Mouse (Mus musculus) small intestine, adult 2 months (tissue): ENCODE data around the gene Rtn4ip1. TPM values are rescaled to one million over a fixed set of nuclear protein-coding genes. Genes with fewer than 3 reads are reported as not detected.

ENCODE experiments used
- H3K27ac ChIP-seq: fragments of 200-500 bp; 2 replicates; pipeline ENCODE4 v1.5.1; 2012; ENCODE audit warnings: low read depth, low read length, control low read depth, inconsistent platforms; ENCODE audit not compliant: insufficient read depth
- H3K27me3 ChIP-seq: fragments of 200-500 bp; 2 replicates; pipeline ENCODE4 v1.6.1; 2012; ENCODE audit warnings: mild to moderate bottlenecking, moderate library complexity, low read length, inconsistent platforms; ENCODE audit not compliant: control insufficient read depth, insufficient read depth
- H3K36me3 ChIP-seq: fragments of 200-500 bp; 2 replicates; pipeline ENCODE4 v1.6.1; 2012; ENCODE audit warnings: mild to moderate bottlenecking, low read length, control low read depth, inconsistent platforms; ENCODE audit not compliant: control insufficient read depth, insufficient read depth
- H3K4me1 ChIP-seq: fragments of 200-500 bp; 2 replicates; pipeline ENCODE4 v1.6.1; 2012; ENCODE audit warnings: low read length, inconsistent platforms, mixed read lengths; ENCODE audit not compliant: control insufficient read depth, insufficient read depth, insufficient read length
- H3K4me3 ChIP-seq: fragments of 200-500 bp; 2 replicates; pipeline ENCODE4 v1.5.1; 2012; ENCODE audit warnings: low read depth, mild to moderate bottlenecking, control low read depth, inconsistent platforms, low read length, moderate library complexity
- CTCF ChIP-seq: fragments of 200-500 bp; IDR thresholded peaks from 2 replicates; pipeline ENCODE4 v1.5.1; 2012; ENCODE audit warnings: low read depth, mild to moderate bottlenecking, control low read depth, inconsistent platforms, low read length, moderate library complexity, mixed read lengths; ENCODE audit not compliant: insufficient replicate concordance, insufficient read length; ENCODE audit errors: extremely low read depth
- POLR2A ChIP-seq: fragments of 200-500 bp; IDR thresholded peaks from 2 replicates; pipeline ENCODE4 v1.6.1; 2012; ENCODE audit warnings: low read depth, mild to moderate bottlenecking, control low read depth, inconsistent platforms, low read length, moderate library complexity
- WGBS: fragments of 180-500 bp; shearing (Covaris S2); methylation state at CpG from one replicate; pipeline ENCODE4 v1.1.7; 2018; 5-methylcytosine and 5-hydroxymethylcytosine counted together
- polyA plus RNA-seq: library from polyadenylated mRNA; depleted of rRNA; stranded (reverse); fragments of >200 nt; gene quantifications from 2 replicates; pipeline ENCODE4 v1.2.3, GENCODE M21; 2012

Rtn4ip1 gene
- polyA plus RNA-seq, 1 experiment: 5.1 TPM

DNA sequence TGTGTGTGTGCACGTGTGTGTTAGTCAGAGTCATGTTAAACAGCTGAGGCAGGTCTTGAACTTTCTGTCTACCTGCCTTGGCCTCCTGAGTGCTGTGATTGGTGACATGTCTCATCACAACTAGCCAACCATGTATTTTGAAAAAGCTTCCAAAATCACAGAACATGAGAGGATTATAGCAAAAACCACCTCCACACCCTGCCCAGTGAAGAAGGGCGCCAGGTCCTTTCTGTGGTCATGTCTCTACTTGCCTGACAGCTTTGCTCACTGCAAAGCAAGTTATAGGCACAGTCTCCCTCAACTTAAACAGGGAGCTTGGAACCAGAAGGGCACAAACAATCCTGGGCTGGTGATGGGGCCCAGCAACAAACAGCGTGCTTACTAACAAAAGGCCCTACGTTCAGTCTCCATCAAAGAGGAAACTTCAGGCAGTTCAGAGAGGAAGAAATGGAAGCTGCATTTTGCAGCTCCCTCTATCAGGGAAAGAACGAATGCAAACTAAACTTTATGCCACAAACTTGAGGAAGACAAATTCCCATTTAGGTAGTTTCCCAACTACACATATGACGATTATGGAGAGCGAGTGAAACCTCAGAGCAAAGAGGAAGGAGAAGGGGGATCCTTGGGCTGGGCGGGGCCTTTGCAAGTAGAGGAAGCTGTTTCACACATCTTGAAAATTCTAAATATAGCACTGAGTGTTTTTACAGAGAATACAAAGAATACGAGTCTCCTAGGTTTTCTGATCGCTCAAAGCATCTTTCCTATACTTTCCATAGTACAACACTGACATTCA, 94.4 kb downstream of the Rtn4ip1 start:
- 0 out of 2 replicates have a peak overlapping the region, but pooled peaks have one; percentile 24 for H3K27ac ChIP-seq
- H3K36me3 ChIP-seq: peaks cover 40% of the 10 kb centered on the region
- H3K4me1 ChIP-seq: peaks cover 4% of the 10 kb centered on the region; the same call in 1 of the 2 replicates
- no peak overlapping the region for H3K4me3 ChIP-seq
- WGBS: 76% methylated on average over 10 of the region's 10 CpGs
- no peaks in the 10 kb centered on the region for H3K27me3 ChIP-seq
- TF ChIP-seq POLR2A (no peak), CTCF (no peak)

DNA sequence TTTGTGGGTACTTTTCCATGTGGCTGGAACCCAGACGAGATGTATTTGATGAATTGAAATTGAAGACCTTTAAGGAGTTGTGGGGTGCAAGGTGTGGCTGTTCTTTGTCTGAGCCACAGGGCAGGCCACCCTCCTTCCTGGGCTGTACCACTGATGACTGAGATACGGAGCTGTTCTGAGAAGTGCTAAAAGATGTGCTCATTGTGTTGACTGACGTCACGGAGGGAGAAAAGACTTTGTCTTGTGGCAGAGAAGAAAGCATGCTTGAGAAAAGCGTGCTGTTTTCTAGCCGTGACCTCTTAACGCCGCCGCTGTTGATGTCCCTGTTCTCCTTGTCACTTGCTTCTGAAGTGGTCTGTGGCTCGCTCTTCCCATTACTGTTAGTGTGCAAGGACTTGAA, 95.7 kb downstream of the Rtn4ip1 start:
- H3K27me3 ChIP-seq: no peaks in the 10 kb centered on the region
- TF ChIP-seq CTCF (no peak), POLR2A (no peak)
- H3K4me1 ChIP-seq: peaks cover 4% of the 10 kb centered on the region; the same call in 1 of the 2 replicates
- 88% methylated on average over 10 of the region's 10 CpGs for WGBS
- peaks cover 29% of the 10 kb centered on the region for H3K36me3 ChIP-seq
- no peak overlapping the region for H3K27ac ChIP-seq
- no peak overlapping the region for H3K4me3 ChIP-seq

DNA sequence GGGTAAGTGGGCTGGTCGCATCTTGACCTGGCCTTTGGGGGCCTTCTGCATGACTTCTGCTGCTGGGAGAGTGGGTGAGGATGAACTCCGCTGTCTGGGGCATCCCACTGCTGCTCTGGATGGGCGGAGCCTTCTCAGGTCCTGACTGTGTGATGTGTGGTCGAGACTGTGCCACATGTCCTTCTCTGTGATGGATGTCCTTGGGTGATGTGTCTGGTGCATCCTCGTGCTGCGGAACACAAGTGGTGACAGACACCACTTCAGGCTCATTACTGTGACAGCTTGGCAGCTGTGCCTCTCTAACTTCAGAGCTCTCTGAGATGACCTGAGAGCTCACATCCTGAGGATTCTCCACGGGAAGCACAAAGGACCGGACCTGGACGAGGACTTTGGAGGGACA, 96.4 kb downstream of the Rtn4ip1 start:
- WGBS: 83% methylated on average over 9 of the region's 9 CpGs
- peaks cover 4% of the 10 kb centered on the region; the same call in 1 of the 2 replicates for H3K4me1 ChIP-seq
- no peak overlapping the region for H3K27ac ChIP-seq
- peaks cover 26% of the 10 kb centered on the region for H3K36me3 ChIP-seq
- TF ChIP-seq CTCF (no peak), POLR2A (no peak)
- H3K27me3 ChIP-seq: no peaks in the 10 kb centered on the region
- no peak overlapping the region for H3K4me3 ChIP-seq

DNA sequence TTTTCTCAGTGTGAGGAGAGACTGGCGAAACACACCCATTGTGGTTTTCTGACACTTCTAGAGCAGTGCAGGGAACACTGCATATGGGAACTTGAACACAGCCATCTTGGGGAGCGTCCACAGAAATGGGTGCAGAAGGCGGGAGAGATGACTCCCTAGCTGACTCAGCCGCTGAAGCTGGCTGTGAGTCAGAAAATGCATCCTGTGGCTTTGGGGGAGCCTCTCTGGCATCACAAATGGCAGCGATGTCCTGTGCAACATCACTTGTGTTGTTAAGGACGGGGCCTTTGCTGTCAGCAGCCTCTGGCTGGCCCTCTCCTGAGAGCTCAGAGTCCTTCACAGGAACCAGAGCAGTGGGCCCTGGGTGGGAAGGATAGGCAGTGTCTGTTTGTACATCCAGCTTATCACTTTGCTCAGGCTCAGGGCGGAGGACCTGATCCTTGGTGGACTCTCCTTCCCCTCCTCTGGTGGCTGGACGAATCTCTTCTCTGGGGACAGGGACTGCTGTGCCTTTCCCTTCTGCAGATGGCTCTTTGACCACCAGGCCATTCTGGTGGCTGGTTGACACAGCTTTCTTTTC, 97.0 kb downstream of the Rtn4ip1 start:
- Histone ChIP-seq H3K36me3 (peaks cover 23% of the 10 kb centered on the region), H3K27me3 (no peaks in the 10 kb centered on the region), H3K27ac (no peak overlapping the region), H3K4me1 (peaks cover 4% of the 10 kb centered on the region; the same call in 1 of the 2 replicates), H3K4me3 (no peak overlapping the region)
- TF ChIP-seq CTCF (no peak), POLR2A (no peak)
- WGBS: 91% methylated on average over 8 of the region's 8 CpGs

DNA sequence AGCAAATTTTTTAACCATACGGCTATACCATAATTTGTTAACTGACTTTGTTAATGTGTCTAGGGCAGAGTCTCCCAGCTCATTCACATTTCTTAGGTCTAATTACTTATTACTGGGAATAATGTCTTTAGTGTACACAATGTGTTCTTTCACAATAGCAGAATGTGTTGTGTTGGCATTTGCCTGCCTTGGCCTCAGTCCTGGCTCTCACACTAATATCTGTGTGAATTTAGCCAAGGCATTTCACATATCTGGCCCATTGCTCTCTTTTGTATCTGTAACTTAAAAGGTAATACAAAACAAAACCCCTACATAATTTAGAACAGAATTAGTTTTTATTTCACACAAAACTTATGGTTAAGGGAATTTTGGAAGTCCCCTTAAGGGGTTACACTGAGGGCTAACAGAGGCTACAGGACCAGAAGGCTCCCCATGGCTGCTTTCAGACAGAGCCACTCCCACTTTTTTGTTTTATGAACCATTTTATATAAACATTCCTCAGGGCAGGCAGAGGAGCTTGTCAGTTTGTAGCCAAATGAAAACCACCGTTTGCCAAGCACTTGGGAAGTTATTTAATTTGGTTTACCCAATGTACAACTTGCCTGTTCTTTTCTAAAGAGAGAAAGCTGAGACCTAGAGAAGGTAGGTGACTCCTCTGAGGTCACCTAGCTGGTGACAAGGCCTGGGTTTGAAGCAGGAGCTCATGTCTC, 98.7 kb downstream of the Rtn4ip1 start:
- no peak for TF ChIP-seq POLR2A
- TF ChIP-seq CTCF: no peak
- H3K4me1 ChIP-seq: peaks cover 7% of the 10 kb centered on the region
- peaks cover 19% of the 10 kb centered on the region for H3K36me3 ChIP-seq
- H3K27me3 ChIP-seq: no peaks in the 10 kb centered on the region; the same call in 1 of the 2 replicates
- WGBS: 51% methylated on average over 2 of the region's 2 CpGs
- no peak overlapping the region for H3K4me3 ChIP-seq
- H3K27ac ChIP-seq: no peak overlapping the region

DNA sequence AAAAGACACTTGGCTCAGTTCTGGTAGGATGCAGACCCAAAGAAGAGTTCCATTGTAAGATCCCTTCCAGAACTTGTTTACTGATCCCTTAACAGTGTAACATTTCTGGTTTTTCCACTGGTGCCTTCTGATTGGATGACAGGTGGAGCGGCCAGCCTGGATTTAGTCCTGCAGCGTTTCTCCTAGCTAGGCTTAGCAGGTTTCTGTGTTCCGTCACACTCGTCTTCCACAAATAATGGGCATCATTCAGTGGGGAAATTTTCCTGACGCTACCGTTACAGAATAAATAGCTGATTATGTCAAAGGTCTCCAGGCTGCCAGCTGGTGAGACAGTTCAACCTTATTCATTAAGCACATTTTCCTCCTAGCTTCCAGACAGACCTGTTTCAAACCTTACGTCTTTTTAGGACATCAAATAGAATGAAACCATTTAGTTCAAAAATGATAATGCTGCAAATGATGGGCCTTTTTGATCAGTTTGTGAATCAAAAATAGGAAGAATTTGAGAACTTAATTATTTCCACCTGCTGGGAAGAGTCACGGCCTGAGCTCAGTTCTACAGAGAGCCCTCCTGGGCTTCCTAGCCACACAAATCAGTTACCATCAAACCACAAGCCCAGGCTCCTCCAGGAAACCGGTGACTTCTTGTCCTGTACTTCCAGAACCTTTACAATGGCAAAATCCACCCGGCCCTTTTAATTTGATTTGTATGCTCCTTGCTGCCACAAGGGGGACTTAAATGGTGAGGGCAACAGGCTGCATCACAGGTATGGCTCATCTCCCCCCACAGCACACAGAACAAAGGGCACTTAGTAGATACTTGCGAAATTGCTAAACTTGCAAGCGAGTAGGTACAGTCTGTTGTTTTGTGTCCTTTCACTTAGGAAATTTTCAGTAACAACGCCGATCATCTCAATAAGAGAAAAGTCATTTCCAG, 100.7 kb downstream of the Rtn4ip1 start:
- peaks cover 5% of the 10 kb centered on the region for H3K4me1 ChIP-seq
- peaks cover 14% of the 10 kb centered on the region for H3K36me3 ChIP-seq
- peak; percentile 69; the same call in 1 of the 2 replicates for TF ChIP-seq CTCF
- TF ChIP-seq POLR2A: no peak
- no peak overlapping the region for H3K27ac ChIP-seq
- no peaks in the 10 kb centered on the region; the same call in 1 of the 2 replicates for H3K27me3 ChIP-seq
- peak overlapping the region; percentile 41; the same call in 1 of the 2 replicates for H3K4me3 ChIP-seq
- 23% methylated on average over 14 of the region's 14 CpGs for WGBS
